Mouse (Mus musculus) brain, adult 10 weeks (tissue): Measurements from ENCODE around the gene Mtcp1. TPM values are rescaled to one million over a fixed set of nuclear protein-coding genes. Genes with fewer than 3 reads are reported as not detected.

Experiments used
- polyA plus RNA-seq: library from polyadenylated mRNA; stranded (reverse); fragments of 350-450 nt; fragmentation: Illumina TruSeq; extraction: RNeasy Lipid Tissue Mini Kit (QIAGEN cat#74804); gene quantifications from one replicate; pipeline ENCODE4 v1.2.3, GENCODE M21; 2015; ENCODE audit warnings: low read depth, low replicate concordance

Gene Mtcp1
- polyA plus RNA-seq: 7.4 TPM

DNA sequence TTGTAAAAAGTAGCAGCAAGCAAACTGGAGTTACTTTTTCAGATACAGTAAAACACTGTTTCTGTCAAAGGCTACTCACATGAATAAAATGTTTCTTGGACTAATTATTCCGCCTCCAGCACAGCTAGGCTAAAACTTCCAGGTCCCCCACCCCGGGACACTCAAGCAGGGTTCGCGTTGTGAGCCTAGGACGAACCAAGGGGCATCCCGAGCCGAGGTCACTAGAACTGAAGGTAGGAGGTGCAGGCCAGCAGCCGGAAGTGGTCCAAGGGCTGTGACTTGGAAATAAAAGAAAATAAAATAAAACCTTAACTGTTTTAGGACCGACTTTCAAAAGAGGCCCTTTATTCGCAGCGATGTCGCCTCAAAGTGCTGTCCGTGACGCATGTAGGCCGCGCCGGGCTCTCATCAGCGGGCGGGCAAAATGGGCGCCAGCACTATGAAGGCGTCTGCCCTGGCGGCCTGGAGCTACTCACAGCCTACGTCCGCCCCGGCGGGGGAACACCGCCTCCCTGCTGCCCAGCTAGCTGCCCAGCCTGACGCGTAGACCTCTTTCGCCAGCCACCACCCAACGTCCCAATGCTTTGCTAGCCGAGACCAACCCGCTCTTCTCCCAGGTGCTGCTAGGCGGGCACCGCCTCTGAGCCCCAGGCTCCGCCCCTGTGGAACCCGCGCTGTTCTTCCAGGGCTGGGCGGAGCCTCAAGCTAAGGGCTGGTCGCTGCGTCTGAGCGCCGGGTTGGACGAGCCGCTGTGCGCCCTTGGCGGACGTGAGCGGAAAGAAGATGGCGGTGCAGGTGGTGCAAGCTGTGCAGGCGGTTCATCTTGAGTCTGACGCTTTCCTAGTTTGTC lies at the start of gene Mtcp1, which contains the start of the genes Cmc4 and Brcc3:
Gene Mtcp1, minus strand, starts transcription at position 653 of the 850 bp plus-strand sequence.
Gene Cmc4, minus strand, starts transcription at position 649 of the 850 bp plus-strand sequence.
Gene Brcc3, plus strand, starts transcription at position 693 of the 850 bp plus-strand sequence.

DNA sequence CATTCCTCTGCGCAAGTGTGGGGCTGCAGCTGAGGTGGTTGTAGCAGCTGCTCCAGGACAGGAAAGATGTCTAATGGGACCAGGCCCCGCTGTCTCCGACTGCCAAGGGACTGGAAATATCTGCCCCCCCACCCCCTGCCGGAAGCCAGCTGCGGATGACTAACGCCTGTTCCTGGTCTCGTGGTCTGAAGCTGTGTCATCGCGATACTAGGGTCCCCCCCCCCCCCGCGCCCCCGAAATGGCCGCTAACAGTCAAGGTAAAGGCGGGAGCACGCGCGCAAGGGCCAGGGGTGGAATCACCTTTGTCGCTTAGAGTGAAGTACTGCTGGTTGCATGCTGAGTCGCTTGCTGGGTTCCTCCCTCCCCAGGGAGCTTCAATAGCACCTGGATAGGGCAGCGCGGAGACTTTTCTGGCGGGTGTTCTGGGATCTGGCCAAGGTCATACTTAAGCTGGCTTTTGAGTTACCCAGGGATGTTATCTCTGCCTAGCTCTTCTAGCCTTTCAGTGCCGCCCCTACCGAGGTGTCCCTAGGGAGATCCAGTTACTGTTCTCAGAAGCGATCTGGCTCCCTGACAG lies 34.1 kb downstream of the Mtcp1 start, which contains the start of the genes Fundc2 and F8:
Gene Fundc2, plus strand, starts transcription at position 205 of the 577 bp plus-strand sequence.
Gene F8, minus strand, starts transcription at position 421 of the 577 bp plus-strand sequence.

Other genes with a start within 250 kb of the Mtcp1 start
- gene Fundc2, start 34.2 kb downstream of the Mtcp1 start, polyA plus RNA-seq: 63.9 TPM
- 0.97 TPM for gene F8, start 34.0 kb downstream of the Mtcp1 start, polyA plus RNA-seq
- 19.1 TPM for gene Cmc4, start within 50 bp of the Mtcp1 start, polyA plus RNA-seq
- 42.9 TPM for gene Brcc3, start within 50 bp of the Mtcp1 start, polyA plus RNA-seq
- gene Vbp1, start 97.7 kb upstream of the Mtcp1 start, polyA plus RNA-seq: 112 TPM
- gene Rab39b, start 161.6 kb upstream of the Mtcp1 start, polyA plus RNA-seq: 44.9 TPM